Mouse (Mus musculus) embryonic fibroblast, embryonic 13.5 days (primary cell): ENCODE results near the gene Pmepa1. TPM values are rescaled to one million over a fixed set of nuclear protein-coding genes. Genes with fewer than 3 reads are reported as not detected.

Source experiments
- H3K27ac ChIP-seq: 2 replicates; pipeline ENCODE4 v1.5.1; 2012; ENCODE audit warnings: low read length, control low read depth, inconsistent platforms; ENCODE audit not compliant: insufficient read depth
- H3K4me1 ChIP-seq: 2 replicates; pipeline ENCODE4 v1.6.1; 2011; ENCODE audit warnings: low read length; ENCODE audit not compliant: control insufficient read depth, insufficient read depth
- H3K4me3 ChIP-seq: 2 replicates; pipeline ENCODE4 v1.5.1; 2011; ENCODE audit warnings: mild to moderate bottlenecking, control low read depth, low read length; ENCODE audit not compliant: insufficient read depth
- CTCF ChIP-seq: IDR thresholded peaks from 2 replicates; pipeline ENCODE4 v1.5.1; 2011; ENCODE audit warnings: mild to moderate bottlenecking, control low read depth, low read length, moderate library complexity, borderline replicate concordance; ENCODE audit not compliant: insufficient read depth
- POLR2A ChIP-seq: IDR thresholded peaks from 2 replicates; pipeline ENCODE4 v1.6.1; 2011; ENCODE audit warnings: low read depth, mild to moderate bottlenecking, control low read depth, low read length, moderate library complexity
- polyA plus RNA-seq: library from polyadenylated mRNA; stranded (reverse); fragments of >200 nt; gene quantifications from 2 replicates; pipeline ENCODE4 v1.2.4, GENCODE M21; 2011; ENCODE audit warnings: low read depth; ENCODE audit not compliant: missing spikeins, insufficient read length

Gene Pmepa1
- polyA plus RNA-seq, 1 experiment: 141 TPM

DNA sequence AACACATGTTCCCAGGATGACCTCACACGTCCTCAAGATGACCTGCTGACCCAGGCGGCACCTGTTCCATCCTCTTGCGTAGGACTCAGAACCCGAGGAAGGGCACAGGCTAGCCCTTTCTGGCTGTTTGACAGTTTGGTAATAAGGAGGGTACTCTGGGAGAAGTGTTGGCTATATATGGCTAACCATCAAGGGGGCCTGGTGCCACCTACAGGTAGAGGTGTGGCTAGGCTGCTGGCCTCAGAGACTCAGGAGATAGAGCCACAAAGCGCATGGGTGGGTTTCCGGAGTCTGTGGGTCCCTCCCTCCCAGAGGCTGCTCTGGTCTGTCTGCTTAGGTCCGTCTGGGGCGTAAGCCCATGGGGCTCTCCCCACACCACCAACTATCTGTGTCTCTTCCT is 29.6 kb downstream of the Pmepa1 start:
- Histone ChIP-seq H3K27ac (no peak overlapping the region), H3K4me3 (no peak overlapping the region), H3K4me1 (peaks cover 21% of the 10 kb centered on the region)
- no peak for TF ChIP-seq POLR2A
- no peak for TF ChIP-seq CTCF

DNA sequence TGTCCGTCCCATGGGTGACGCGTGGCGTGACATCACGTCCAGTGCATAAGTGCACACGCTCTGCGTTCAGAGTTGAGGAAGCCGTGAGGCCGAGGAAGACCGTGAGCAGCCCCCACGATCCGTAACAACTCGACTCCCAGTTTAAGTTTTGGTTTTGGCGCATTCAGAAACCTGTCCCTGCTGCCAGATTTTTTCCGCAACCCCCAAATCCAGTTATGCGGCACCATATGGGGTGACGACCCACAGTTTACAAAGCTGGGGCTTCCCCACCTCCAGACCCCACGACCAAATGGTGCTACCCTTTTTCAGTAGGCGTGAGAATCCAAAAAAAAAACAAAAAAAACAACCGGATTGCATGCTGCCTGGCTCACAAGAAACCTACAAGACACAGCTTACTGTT is 31.1 kb downstream of the Pmepa1 start:
- Histone ChIP-seq H3K4me3 (no peak overlapping the region), H3K27ac (no peak overlapping the region), H3K4me1 (peaks cover 11% of the 10 kb centered on the region)
- TF ChIP-seq POLR2A: no peak
- TF ChIP-seq CTCF: no peak

DNA sequence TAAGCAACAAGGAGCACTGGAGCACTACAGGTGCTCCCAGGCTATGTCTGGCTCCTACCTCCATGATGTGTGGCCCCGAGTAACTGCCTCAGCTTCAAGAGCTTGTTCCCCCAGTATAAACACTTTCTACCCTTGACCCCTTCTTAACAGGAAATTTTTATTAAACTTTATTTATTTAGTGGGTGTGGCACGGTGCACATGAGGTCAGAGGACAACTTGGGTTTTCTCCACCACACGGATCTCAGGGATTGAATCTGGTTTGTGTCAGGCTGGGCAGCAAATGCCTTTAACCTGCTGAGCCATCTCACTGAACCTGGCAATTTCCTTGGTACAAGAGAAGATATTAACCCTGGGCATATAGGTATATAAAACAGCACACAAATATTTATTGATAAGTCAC is 32.2 kb downstream of the Pmepa1 start:
- H3K4me1 ChIP-seq: peaks cover 9% of the 10 kb centered on the region
- no peak overlapping the region for H3K27ac ChIP-seq
- no peak overlapping the region for H3K4me3 ChIP-seq
- TF ChIP-seq POLR2A (no peak), CTCF (no peak)

DNA sequence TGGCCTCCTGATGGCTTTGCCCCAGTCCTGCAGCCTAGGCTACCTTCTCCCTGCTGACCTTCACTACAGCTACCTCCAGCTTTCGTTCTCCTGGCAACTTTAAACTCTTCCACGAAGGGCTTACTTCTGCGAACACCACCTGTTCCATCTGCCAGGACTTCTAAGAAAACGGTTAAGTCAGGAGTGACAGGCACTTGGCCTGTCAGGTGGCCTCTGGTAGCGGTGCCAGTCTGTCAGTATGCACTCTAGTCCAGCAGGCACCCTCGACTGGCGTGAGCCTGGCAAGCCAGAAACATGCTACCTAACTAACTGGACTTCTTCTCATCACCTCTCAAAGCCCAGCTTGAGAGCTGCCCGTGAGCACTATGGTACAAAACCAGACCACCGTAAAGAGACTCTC is 32.7 kb downstream of the Pmepa1 start:
- Histone ChIP-seq H3K4me3 (no peak overlapping the region), H3K4me1 (peaks cover 9% of the 10 kb centered on the region), H3K27ac (no peak overlapping the region)
- no peak for TF ChIP-seq POLR2A
- no peak for TF ChIP-seq CTCF

DNA sequence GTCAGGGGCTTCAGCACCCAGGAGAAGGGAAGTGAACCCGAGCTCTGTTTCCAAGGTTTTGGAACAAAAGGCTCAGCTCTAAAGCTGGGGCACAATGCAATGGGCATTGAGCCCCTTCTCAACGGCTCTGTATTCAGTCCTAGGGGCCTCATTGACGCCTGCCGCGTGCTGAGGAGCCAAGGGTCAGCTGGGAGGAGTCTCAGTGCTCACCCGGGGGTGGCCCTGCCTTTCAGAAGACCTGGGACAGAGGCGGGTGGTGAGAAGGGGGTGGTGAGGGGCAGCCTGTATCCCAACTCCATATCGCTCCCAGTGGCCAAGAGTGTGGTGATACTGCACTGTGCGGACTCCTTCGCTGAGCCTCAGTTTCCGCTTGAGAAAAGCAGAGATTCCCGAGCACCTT is 33.5 kb downstream of the Pmepa1 start:
- H3K4me3 ChIP-seq: no peak overlapping the region
- no peak overlapping the region for H3K27ac ChIP-seq
- H3K4me1 ChIP-seq: peaks cover 15% of the 10 kb centered on the region
- TF ChIP-seq CTCF: no peak
- no peak for TF ChIP-seq POLR2A

DNA sequence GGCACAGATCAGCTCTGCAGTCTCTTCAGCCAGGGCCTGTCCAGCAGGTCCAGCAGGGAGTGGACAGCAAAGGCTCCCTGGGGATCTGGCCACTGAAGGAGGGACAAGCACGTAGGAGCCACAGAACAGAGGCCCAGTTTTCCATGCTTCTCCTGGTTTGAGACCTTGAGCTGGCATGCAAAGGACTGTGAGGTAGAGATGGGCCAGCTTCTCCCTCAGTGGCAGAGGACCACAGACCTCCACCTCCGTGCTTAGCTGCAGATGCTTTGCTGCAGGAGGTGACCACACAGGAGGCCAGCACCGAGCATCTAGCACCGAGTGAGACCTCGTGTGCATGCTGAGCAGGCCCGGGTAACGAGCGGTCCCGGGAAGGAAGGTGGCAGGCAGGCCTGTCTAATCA is 35.6 kb downstream of the Pmepa1 start:
- Histone ChIP-seq H3K4me1 (peaks cover 15% of the 10 kb centered on the region), H3K27ac (no peak overlapping the region), H3K4me3 (no peak overlapping the region)
- no peak for TF ChIP-seq CTCF
- no peak for TF ChIP-seq POLR2A

DNA sequence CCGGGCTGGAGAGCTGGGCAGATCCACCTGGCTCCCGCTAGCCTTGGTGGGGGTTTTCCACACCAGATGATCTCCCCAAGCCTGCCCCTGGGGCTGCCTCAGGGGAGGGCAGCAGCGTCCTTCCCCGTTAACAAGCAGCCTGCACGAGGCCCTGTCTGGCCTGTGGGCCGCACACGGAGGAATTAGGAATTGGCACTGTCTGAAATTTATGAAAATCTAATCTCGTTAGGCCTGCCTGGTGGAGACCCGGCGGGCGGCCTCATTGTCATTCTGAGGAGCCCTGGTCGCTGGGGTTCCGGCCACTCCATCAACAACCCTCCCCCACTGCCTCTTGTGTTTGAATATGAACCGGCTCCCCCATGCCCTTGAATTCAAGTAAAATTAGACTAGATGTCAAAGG is 37.8 kb downstream of the Pmepa1 start:
- Histone ChIP-seq H3K27ac (no peak overlapping the region), H3K4me3 (no peak overlapping the region), H3K4me1 (peaks cover 12% of the 10 kb centered on the region)
- TF ChIP-seq POLR2A: no peak
- no peak for TF ChIP-seq CTCF

DNA sequence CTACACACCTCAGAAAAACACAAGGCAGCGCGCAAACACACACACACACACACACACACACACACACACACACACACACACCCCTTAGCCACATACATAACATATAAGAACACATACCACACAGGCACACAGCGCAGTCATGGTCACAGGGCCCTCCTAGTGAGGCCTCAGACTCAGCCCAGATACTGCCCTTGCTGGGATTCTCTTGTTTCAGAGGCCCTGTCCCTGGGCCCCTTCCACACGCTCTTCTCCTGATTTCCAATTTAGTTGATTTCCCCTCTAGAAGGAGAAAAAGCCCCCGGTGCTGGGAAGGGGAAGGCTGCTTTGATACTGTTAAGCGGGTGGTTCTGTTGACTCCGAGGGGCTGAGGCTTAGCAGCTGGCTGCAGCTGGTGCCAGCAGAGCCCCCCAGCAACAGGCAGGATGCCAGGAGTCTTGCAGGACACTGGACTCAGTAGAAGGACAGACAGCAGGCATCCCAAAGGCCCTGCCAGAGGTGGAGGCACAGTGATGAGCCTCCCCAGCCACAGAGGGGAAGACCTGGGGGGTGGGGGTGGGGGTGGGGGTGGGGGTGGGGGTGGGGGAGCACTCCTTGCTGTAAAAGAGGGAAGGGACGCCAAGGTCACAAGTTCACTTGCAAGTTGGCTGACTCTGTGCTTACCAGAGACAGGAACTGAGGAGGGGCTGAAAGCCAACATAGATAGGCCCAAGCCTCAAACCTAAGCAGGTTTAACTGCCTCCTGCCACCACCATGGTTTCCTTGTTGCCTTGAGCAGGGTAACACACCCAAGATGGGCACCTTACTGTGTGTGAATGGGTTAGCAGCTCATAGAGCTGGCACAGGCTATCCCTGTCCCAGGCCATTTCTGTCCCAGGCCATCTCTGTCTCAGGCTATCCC is 40.6 kb downstream of the Pmepa1 start:
- TF ChIP-seq CTCF (no peak), POLR2A (no peak)
- no peak overlapping the region for H3K27ac ChIP-seq
- no peak overlapping the region for H3K4me3 ChIP-seq
- peaks cover 12% of the 10 kb centered on the region for H3K4me1 ChIP-seq

DNA sequence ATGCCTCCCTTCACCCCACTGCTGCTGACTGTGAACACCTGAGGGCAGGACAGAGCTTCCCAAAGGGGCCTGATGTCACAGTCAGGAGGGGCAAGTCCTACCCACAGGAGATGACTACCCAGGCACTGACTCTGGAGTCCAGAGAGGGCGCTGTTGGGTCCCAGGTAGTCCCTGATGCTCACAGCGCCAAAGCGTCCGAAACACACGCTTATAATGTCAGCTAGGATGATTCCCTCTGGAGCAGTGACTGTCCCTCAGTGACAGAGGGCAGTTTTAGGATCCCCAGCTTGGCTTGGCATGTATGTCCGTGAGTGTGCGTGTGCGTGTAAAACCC is 43.6 kb downstream of the Pmepa1 start:
- peaks cover 3% of the 10 kb centered on the region for H3K4me1 ChIP-seq
- H3K27ac ChIP-seq: no peak overlapping the region
- TF ChIP-seq POLR2A: no peak
- TF ChIP-seq CTCF: no peak
- H3K4me3 ChIP-seq: no peak overlapping the region

DNA sequence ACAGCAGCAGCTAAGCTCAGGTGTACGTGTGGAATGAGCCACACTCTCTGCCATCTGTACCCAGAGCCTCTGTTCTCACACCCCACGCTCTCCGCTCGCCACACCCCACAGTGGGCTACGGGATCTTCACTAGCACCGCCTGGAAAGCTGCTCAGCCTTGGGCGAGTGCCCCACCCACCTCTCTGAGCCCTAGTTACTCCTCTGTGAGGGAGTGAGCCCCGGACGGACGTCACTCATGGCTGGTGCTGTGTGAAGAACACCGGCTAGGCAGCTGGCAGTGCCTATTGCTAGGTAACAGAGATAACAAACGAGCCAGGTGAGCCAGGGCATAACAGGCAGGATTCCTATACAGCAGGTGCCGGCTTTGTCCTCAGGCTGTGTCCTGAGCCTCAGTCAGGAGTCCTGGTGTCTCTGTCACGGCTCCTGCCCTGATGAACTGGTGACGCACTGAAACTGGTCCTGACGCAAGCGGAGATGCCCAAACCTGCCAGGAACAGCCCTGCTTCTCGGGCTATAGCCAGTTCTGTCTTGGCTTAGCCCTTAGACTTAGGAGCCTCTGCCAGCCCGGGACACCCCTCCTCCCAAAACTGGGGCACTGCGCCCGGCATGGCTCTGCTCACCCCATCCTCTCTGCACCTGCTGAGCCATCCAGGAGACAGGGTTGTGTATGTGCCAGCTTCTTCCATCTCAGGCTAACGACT is 44.1 kb downstream of the Pmepa1 start:
- H3K4me1 ChIP-seq: peaks cover 3% of the 10 kb centered on the region
- no peak overlapping the region for H3K4me3 ChIP-seq
- H3K27ac ChIP-seq: no peak overlapping the region
- TF ChIP-seq POLR2A (no peak), CTCF (no peak)
